Mouse (Mus musculus) c-Kit-positive CD71-positive TER-119-negative erythroid progenitor cells, embryonic 14.5 days (primary cell): ENCODE results near the gene Gm28308.
A peak's percentile ranks its signal among the peaks of the same experiment; 100 is the strongest.

Experiments used
- DNase-seq: peaks from one replicate; pipeline ENCODE4 v3.0.0-alpha.2; 2013; ENCODE audit warnings: low read depth

The Gm28308 gene

DNA sequence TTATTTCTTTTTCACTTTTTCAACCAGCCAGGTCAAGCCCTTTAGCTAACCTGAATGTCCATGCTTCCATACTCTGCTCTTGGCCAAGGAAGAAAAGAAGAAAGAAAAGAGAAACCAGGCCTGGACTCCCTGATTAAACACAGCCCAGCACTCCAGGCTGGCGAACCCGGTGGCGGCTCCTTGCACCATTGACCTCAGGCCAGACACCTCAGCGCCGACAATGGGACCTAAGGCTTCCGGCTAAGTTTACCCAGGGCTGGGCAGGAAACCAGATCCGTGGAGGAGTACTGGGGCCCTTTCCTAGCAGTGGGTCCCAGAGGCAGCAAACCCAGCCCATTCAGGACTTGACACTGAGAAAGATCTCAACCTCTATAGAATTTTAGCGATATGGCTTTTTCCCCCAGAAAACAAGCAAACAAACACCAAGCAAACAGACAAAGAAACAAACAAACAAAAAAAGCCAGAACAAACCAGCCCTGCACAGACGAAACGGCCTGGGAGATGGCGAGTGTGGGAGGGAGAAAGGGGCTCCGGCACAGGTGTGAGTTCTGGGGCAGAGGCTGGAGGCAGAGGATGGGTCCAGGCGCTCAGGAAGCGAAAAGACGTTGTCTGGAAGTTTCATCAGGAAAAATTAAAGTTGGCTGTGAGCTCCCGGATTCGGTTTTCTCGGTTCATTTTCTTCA lies 18.9 kb upstream of the Gm28308 start:
- DNase-seq, result no peak

DNA sequence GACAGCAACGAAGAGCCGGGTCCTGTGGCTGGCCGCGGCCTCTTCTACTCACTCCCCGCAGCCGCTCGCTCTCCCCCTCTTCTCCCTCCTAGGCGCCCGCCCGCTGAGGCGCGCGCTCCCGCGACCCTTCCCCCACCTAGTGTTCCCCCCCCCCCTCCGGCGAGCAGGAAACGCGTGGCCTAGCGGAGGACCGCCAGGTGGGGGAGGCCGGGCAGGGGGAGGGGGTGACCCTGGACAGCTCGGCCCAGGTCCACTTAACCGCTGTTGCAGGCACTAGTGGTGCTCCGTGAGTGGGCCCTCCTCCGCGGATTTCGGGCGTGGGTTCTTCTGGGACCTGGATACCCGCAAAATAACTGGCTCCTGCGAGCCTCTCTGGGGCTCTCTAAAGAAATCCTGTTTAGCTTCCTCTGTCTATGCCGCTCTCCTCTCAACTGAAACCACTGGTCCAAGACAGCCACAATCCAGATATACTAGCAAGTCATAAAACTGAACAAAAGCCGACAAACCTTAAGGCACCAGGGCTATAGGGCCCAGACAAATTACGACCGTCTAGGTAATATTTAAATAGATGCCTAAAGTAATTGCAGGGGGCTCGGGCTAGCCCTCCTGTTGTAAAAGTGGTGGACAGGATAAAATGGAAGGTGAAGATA lies 17.5 kb upstream of the Gm28308 start, which contains the start of gene Hoxa9:
Hoxa9 (minus strand) TSS at position 574 of the 650 bp plus-strand sequence.
- DNase-seq, result no peak

DNA sequence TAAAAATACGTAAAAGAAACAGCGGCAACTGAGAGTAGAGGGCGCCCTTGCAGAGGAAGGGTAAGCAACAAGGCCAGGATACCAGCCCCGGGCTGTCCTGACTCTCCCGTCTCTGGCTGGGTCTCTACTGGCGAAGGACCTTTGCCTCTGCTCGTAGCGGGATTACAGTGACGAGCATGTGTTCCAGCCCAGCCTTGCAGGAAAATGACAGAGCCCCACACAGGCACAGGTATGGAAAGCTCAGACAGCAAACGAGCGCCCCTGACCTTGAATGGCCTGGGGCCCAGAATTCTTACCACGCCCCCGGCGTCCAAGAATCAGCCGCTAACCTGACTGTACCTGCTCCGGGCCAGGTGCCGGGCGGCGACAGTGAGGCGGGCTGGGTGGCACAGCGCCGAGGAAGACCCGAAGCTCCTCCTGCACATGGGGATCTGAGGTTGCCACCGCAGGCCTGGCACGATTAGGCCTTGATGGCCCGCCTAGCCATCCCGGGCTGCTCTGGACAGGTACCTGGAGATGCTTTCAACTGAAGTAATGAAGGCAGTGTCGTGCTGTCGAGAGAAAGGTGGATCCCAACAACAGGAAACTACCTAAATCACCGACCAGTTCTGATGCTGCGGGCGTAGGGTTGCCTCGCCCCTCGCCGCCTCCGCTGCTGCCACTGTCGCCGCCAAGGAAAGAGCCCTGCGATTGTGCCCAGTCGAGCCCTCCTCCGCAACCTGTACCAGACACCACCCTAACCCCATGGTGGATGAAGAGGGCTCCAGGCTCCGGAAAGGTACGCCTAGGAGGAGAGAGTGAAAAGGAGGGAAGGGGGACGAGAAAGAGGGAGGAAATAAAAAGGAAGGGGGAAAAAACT lies 16.6 kb upstream of the Gm28308 start:
- DNase-seq, result no peak

DNA sequence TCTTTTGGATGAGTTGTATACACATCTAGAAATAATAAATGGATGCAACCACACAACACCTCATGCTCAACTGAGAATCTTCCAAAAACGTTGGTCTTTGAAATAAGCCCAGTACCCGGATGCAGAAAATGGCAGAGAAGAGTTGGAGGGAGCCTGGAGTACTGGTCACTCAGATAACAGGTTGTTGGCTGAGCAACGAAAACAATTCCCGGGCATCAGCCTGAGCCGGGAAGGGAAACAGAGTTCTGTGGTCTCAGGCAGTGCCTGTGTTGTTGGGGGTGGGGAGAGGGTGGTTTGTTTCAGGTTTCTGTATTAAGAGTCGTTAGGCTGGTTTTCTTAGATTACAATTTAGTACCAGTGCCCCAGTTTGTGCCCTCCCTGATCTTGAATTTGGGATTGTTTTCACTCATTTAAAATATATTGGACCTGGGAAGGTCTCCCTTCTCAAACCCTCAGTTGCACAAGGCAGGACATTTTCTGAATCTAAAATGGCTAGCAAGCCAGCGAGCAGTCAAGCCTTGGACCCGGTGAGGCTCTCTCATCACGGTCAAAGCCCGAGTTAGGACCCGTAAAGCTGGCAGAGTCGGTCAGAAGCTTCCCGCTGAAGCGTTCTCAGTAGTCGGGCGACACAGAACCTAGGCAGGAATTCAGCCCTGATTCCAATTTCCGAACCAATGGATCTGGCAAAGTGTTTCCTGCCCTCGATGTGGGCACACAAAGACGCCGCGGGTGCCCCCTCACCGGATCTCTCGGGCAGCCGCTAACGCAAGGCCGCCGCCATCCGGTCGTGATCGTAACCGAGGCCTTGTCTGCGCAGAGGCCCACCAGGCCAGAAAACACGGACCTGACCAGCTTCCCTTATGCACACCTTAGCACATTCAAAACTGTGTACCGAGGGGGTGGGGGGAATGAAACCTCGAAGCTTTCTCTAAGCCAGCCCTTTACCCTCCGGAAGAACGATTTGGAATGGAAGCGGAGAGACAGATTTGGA lies 15.6 kb upstream of the Gm28308 start:
- no peak for DNase-seq

DNA sequence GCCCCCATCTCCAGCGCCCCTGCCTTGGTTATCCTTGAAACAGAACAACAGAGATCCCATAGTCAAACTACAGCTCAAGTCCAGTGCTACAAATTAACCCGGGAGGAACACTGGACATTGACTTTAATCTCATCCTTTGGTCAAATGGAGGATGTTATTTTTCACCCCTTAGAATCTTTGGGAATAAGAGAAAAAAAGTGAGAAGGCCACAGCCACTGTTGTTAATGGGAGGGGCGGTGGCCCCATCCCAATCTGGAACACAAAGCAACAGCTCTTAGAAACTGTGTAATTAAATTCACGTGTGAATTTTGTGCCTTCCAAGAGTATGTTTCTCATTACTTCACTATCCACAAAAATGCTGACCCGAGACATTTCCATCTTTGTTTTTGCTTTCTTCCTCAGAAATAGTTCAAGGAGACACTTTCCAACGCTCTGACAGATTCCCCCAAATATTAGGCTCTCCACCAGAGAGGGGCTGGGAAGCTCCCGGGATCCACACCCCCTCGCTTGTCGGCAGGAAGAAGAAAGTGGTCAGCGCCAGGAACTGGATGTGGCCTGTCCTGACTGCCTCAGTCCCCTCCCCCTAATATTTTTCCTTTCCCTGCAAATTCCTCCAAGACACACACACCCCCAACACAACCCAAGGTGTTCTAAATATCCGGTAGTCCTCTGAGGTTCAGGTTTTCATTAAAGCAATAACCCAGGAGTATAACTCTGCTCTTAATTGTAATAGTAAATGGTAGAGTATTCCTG lies 14.5 kb upstream of the Gm28308 start:
- DNase-seq, result no peak

DNA sequence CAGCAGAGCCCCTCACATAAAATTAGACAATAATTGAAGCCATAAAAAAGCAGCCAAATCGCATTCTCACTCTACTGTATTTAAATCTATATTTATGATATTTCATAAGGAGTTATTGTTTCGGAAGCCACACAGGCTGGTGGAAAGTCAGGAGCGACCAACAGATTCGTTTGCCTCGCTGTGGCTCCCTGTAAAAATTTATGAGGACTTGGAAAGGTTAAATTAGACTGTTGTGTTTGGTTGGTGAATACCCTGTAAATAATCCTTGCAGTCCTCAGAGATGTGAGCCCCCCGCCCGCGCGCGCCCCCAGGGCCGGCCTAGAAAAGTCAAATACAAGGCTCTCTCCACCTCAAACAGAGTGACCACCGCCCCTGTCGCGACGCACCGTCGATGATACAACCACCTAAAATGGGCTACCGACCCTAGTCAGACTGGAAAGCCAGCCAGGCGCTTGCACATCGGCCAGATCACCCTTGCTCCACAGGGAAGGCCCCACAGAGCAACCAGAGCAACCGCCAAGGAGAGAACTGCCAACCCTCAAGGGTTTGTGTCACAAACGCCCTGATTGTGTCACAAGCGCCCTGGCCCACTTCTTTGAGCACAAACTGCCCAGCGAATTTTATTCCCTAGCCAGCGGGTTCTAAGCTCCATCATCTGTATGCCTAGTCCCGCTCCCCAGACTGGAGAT lies 13.6 kb upstream of the Gm28308 start:
- no peak for DNase-seq

DNA sequence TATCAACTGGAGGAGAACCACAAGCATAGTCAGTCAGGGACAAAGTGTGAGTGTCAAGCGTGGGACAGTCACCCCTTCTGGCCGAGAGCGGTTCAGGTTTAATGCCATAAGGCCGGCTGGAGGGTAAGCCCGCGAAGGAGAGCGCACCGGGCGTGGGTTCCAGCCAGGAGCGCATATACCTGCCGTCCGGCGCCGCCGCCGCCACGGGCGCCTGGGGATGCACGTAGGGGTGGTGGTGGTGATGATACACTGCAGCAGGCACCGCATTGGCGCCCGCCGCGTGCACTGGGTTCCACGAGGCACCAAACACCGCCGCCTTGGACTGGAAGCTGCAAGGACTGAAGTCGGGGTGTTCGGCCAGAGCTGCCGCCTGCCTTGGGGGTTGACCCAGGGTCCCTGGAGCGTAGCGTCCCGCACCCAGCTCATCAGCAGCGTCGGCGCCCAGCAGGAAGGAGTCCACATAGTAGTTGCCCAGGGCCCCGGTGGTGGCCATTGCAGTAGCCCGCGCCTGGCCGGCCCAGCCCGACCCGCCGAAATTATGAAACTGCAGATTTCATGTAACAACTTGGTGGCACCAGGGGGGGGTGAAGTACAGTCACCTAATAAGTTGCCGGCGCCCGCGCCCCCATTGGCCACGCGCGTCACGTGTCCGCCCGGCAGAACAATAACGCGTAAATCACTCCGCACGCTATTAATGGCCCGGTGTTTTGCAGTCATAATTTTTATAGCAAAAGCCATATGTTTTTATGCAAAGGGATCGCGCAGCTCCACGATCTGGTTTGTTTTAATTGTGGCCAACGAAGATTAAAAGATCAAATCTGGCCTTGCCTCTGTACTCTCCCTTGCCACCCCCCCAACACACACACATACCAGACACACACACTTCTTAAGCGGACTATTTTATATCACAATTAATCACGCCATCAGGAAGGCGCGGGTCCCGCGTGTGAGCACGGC lies 12.8 kb upstream of the Gm28308 start:
- no peak for DNase-seq

DNA sequence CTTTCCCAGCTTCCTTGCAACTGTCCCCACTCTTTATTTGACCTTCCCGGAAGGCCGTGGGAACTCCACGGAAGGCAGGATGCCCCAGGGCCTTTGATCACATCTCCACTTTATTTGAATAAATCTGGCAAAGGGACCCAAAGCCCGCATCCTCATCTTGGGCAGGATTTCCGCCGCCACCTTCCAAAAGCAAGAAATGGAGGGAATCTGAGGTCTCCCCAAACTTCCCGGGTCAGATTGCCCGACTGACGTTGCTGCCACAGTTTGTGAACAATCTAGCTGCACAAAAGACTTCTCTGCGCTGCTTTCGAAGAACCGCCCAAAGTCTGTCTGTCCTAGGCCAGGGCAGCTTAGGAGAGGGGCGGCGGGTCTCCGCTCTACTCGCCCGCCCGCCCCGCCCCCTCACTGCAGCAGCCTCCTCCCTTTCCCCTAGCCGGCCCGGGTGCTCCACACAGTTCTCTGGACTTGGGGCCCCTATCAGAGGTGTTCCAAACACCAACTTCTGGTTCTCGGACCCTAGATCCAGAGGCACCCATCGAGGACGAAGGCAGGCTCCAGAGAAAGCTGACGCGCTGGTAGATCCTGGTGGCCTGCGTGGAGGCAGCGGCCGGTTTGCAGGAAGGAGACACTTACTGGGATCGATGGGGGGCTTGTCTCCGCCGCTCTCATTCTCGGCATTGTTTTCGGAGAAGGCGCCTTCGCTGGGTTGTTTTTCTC lies 11.9 kb upstream of the Gm28308 start:
- no peak for DNase-seq

DNA sequence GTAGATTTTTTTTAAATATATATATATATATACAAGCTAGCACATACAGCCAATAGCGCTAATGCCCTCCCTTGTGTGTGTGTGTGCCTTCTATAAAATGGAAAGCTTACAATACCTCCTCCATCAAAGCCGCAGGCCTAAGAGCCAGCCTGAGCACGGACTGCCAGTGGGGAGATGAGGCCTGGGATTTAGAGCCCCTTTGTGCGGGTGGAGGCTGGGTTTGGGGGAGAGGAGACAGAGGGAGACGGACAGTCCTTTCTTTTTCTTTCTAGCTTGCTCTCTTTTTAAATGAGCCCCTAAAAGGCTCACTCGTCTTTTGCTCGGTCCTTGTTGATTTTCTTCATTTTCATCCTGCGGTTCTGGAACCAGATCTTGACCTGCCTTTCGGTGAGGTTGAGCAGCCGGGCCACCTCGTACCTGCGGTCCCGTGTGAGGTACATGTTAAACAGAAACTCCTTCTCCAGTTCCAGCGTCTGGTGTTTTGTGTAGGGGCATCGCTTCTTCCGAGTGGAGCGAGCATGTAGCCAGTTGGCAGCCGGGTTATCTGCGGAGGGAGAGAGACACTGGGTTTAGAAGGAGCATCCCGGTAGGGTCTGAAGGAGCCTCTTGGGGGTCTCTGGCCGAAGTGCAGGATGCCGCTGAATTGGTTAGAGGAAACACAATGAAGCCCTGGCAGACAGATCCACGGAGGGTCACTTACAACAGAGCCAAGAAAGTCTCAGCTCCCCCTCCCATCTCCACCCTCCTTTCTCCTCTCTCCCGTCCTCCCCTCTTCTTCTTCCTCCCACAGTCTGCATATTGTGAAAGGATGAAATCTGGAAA lies 11.0 kb upstream of the Gm28308 start:
- no peak for DNase-seq

DNA sequence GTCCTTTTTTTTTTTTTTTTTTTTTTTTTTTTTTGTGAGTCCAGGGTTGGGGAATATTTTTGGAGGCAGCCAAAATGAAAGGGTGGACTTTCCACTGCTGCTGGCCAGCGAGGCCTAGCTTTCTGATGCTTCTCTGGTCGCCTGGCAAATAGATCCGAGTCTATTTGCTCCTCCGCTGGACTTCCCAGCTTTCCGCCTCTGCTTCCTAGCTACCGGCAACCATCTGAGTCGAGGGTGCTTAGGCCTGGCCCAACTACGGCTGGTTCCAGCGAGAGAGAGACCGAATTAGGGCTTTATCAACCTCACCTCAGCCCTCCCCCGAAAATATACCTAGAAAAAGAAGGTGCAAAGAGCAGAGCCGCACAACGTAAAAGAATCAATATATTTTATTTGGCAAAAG lies 9.6 kb upstream of the Gm28308 start:
- no peak for DNase-seq

DNA sequence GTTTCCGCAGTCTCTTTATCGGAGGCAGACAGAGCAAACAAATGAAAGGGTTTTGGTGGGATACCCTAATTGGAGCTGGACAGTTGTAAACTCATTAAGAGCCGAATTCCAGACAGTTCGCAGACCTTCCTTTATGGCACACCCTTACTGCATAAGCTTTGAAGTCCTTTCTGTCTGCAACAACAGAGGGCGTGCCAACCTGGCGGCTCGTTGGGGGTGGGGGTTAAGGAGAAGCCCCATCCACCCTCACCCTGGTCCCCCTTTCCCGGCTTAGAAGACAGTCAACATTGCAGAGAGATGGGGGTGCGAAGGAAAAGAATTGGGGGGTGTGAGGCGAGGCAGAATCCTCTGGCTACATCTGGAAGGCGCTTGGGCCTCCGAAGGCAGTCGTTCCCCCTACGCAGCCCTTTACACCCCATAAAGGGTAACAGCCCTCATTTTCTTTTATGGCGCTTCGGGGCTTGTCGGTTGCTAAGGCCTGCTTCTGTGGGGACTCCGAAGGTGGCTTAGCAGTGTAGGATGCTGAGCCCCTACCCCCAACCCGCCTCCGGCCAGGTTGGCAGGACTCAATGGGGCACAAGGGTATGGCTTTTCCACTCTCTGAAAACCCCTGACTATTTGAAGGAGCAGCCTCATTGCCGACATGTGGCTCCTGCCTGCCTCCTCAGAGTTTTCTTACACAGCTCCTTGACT lies 9.0 kb upstream of the Gm28308 start:
- DNase-seq, result no peak

DNA sequence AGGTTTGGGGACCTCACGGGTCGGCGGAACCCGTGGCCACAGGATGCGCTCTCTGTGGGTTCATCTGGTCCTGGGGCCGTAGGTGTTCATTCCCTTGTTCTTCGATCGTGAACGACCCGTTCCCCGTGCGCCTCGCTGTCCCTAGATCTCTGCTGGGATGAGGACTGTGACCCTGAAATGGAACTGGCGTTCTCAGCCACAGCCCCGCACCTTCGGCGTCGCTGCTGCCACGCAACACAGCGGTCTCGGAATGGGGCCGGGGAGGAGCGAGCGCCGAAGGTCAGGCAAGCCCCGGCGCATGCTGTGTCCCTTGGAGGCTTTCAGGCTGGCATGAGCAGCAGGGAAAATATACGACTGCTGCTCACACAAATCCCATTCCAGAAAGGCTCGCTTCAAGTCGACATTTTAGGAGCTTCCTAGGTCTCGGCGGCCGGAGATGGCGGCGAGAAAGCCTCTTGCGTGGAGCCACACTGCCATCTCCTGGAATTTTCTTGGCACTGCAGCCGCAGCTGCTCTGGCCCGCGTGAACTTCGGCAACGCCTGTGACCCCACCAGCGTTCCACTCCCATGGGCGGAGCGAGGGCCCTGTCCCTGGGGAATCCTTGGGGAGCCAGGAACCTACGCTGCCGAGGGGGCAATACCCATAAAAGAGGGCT lies 8.3 kb upstream of the Gm28308 start, which contains the start of gene Hoxa7:
Hoxa7 (minus strand) TSS at position 518 of the 656 bp plus-strand sequence.
- DNase-seq, result peak; percentile 39

DNA sequence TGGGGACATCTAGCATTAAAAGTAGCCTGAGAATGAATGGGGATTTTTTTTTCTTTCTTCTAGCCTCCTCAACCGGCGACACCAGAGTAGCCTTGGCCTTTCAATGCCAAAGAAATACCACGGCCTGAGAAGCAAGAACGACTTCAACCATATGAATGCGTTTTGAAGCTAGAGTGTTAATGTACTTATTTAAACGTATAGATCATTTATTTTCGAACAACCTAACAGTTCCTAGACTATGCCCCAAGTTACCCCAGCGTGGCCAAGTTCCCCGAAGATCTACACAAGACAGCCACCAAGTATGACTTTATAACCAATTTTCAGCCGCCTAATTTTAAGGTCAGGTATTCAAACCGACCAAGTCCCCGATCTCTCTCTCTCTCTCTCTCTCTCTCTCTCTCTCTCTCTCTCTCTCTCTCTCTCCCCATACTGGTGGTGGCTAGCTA lies 7.7 kb upstream of the Gm28308 start:
- no peak for DNase-seq

DNA sequence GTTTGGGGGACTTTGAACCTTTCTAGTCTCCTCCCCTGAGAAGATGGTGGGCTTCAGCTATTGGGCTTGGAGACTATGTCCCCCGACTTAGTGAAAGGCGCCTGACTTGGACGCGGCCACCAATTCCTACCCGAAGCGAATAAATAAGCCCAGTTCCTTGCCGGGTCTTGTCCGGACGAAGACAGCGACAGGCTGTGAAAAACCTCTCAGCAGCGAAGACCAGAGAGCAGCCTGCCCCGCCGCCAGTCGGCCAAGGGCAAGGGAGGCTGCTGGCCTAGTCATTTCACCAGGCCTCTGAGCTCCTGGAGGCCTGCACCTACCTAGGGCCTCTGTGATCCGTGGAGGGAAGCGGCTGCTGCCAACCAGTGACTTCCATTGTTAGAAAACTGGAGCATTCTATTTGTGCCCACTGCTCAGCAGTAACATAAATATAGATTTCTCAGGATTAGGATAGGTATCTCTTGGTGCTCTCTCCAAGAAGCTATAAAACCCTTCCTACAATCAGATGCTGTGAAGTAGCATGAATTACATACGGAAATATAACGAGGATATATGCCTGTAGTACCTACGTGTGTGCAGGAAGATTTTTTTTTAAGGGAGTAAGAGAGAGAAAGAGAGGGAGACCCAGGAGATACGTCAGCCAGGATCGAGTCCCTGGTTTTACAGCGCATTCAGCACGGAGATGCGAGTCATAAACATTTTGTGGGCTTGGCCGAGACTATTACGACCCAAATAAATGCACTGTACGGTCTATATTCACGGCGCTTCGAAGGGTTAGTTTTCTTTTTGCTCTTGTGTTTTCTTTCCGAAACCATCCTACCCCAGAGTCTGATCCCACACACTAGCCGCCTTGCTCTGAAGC lies 7.1 kb upstream of the Gm28308 start:
- no peak for DNase-seq

DNA sequence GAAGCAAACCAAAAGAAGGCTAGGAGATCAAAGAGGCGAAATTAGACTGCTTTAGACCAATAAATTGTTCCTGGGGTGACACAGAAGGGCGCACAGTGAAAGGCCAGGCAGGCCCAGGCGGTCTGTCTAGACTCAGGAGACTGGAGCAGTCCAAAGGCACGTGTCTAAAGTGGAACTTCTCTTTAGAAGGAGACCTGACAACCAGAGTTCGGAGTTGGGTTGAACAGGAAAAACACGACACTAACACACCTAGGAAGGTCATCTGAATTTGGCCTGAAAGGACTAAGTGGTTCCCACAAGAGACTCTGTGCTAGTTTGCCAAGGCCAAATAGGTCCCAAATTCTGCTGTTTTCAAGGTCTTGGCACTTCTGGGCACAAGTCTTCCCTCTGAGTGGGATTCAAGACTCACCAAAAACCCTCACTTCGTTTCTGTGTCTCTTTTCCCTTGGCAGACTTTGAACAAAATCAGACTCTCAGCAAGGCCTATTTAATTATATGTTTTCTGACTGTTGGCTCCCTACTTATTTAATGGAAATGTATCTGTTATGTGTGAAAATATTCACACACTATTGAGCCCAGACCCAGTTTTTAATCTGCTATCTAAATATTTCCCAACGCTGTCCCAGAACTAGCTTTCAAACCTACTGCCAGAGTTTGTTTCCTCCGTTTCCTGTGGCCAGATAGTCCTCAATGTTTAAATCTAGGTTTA lies 6.2 kb upstream of the Gm28308 start:
- no peak for DNase-seq
